Mouse (Mus musculus) cerebellum, adult 9-11 months (tissue): ENCODE results near the gene Itga3.

Experiments used
- DNase-seq: peaks from one replicate; pipeline ENCODE4 v3.0.0; 2022

Itga3 gene

DNA sequence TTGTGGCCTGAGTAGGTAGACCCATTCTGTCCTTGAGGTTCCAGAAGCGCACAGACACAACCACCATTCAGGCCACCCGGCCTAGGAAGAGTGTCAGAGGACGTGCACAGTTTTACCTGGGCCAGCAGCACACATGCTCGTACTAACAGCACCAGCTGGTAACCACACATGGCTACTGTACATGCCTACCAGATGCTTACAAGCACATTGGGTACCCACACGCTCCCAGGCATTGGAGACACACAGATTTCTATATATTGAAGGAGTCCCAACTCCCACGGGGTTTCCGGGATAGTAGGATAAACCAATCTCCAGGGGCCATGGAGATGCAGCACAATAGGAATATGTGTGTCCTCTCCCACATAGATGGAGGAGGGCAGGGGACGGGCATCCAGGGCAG lies 73.9 kb downstream of the Itga3 start:
- peak; percentile 48 for DNase-seq

GRCm38 (mm10) chr11:95001584-95002347 lies 74.8 kb downstream of the Itga3 start:
- peak; percentile 67 for DNase-seq

DNA sequence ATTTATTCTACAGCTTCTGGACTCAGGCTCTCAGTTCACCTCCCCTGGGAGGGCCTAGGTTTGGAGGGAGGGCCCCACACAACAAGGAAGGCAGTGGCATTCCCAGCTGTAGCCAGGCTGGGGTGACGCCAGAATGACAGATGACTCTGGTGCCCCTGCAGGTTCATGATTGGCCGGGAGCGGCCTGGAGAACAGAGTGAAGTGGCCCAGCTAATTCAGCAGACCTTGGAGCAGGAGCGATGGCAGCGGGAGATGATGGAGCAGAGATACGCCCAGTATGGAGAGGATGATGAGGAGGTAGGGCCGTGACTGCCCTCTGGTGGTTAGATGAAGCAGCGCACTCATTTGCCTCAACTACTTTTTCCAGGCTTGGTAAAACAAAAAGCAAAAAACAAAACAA lies 75.5 kb downstream of the Itga3 start:
- peak; percentile 96 for DNase-seq

- DNase-seq, result peak; percentile 79
These were observed 76.1 kb downstream of the Itga3 start for GRCm38 (mm10) chr11:95000548-95000947.

DNA sequence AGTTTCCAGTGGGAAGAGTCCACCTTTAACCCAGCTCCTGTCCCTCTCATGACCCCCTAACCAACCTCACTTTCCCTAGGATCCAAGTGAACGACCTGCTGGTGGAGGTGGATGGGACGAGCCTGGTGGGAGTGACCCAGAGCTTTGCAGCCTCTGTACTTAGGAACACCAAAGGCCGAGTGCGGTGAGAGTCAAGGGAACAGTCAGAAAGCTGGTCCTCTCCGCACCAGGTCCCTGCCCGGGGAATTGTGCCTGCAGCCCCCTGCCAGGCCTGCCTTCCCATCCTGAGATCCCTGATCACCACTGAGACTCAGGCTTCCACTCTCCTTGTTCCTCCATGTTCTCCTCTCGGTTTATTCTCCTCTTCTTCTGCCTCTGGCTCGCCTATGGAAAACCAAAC lies 76.5 kb downstream of the Itga3 start:
- peak; percentile 54 for DNase-seq

- peak; percentile 72 for DNase-seq
These were observed 78.5 kb downstream of the Itga3 start for GRCm38 (mm10) chr11:94998041-94998531.

DNA sequence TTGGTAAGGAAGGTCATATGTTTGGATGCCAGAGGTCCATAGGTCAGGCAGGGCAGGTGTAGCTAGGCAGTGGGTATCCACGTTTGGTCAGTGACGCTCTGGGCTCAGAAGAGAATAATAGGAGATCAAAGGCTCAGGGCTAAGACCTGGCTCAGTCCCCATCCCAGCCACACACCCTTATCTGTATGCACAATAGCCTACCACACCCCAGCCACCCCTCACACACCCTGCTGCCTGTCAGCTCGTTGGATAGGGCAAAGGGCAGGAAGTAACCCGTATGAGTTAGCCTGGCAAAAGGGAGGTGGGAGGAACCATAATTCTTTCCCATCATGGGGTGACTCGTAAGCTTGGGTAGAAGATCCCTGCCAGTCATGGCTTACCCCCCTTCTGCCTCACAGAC lies 79.0 kb downstream of the Itga3 start:
- DNase-seq, result no peak

- DNase-seq, result peak; percentile 24
These were observed 79.6 kb downstream of the Itga3 start for GRCm38 (mm10) chr11:94996984-94997383.

- DNase-seq, result peak; percentile 67
These were observed 80.5 kb downstream of the Itga3 start for GRCm38 (mm10) chr11:94996101-94996500.

DNA sequence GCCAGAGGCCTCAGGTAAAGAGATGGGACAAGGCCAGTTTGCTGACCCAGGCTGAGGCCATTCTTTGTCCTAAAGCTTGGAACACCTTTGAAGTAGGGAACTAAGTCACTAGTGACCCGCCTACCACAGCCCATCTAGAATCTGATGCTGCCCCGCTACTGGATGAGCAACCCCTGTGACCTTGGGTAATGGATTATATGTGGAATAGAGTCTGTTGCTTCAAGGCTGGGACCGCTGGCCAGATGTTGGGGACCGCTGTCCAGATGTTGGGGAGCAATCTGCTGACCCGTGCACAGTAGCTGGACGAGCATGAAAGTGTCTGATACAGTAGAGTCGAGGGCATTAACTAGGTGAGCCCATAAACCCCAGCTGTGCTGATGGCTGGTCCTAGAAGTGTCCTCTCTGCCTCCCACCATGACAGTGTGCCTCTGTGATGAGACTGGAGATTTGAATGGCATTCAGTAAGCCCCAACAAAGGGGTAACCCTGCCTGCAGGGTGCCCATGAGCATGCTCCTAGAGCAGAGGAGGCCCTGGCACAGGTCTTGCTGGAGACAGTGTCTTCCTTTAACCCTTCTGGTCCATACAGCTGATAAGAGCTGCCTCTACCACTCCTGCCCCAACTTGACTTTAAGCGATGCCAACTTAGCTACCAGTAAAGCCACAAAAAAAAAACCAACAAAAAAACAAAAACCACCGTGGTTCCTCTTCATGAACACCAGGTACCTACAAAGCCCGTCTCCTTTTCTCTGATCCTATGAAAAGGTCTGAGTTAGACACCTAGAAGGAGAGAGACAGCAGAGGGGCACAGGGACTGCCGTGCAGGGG lies 81.4 kb downstream of the Itga3 start:
- peak; percentile 61 for DNase-seq
